Mouse (Mus musculus) forelimb bud, embryonic 11.5 days (tissue): Measurements from ENCODE around the gene Vmn1r197.
"Not testable (repeated sequence)": the region's sequence is repeated elsewhere in the genome, so short reads cannot be mapped to it uniquely, and the experiment has no call there.

ENCODE experiments used
- DNase-seq: peaks from one replicate; pipeline ENCODE4 v3.0.0-alpha.2; 2012; ENCODE audit warnings: low read depth, low spot score

The Vmn1r197 gene

GRCm38 (mm10) chr13:22324289-22324688, at the start of gene Vmn1r197:
Vmn1r197 (plus strand) TSS chr13:22324589.
- DNase-seq: no peak

DNA sequence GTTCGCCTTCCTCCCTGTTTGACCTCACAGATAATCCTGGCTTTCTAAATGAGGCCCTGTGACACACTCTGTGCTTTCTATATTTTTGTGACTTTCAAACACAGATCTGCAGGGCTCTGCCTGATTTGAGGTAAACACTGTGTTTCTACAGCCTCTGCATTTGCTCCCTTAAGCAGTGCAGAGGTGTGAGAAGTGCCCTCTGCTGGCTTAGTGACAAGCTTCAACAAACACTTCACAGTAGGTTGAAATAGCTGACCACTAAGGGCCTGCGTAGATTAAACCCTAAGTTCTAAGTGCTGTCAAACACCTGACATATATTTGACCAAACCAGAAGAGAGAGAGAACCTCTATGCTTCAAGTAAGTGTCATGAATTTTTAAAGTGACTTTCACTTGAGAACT, 39.8 kb upstream of the Vmn1r197 start:
- no peak for DNase-seq

DNA sequence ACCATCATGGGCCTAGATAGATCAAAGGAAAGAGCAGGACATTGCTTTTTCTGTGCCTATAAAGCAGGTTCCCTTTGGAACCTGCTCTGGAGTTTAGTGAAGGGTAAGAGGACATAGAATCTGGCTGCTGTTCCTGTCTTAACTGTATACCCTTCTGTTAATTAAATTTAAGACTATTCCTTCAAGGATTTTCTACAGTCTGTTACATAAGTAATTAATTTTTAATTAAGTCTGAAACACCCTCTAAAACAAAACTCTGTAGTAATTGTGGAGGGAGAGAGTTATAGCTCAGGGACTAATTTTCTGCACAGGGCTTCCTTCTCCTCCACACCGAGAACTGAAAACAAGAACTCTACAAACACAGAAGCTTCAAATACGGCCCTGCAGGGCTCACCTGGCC, 34.8 kb upstream of the Vmn1r197 start, which contains the start of gene Vmn1r196:
Gene Vmn1r196 (plus strand): TSS at position 301 of the 400 bp plus-strand sequence.
- DNase-seq: no peak

DNA sequence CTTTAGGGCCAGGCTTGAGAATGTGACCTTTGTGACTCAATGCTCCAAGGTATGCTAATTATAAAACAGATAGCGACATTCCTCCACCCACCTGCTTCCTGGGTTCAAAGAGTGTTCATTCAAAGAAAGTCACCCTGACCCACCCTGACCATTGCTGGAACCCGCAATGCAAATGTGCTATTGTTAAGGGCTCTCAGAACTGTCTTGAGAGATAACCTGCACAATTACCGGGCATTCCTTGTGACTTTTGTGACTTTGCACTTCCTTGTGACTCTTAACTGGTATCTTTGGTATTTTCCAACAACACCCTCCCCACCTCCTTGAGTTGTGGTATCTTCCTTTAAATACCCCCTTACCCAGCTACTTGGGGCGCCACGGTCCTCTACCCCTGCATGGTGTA, 16.3 kb upstream of the Vmn1r197 start:
- not testable (repeated sequence) for DNase-seq

DNA sequence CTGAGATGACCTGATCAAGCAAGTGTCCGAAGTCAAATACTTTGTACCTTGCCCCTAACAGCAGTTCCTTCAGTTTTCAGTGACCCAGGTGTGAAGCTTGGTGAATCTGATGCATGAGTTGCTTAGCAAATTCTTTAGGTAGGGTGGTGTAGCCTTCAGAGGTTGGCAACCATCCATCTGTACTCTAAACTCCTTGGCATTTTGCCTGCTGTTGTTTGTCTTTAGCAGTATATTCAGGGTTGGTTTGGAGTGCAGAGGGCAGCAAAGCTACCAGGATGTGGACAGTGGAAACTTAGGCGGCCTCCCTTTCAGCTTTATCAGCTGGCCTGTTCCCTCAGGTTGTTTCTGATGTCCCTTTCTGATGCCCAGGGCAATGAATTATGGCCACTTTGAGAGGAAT, 9.0 kb upstream of the Vmn1r197 start:
- no peak for DNase-seq

- DNase-seq: no peak
Observed at GRCm38 (mm10) chr13:22317366-22317765, 7.0 kb upstream of the Vmn1r197 start.

DNA sequence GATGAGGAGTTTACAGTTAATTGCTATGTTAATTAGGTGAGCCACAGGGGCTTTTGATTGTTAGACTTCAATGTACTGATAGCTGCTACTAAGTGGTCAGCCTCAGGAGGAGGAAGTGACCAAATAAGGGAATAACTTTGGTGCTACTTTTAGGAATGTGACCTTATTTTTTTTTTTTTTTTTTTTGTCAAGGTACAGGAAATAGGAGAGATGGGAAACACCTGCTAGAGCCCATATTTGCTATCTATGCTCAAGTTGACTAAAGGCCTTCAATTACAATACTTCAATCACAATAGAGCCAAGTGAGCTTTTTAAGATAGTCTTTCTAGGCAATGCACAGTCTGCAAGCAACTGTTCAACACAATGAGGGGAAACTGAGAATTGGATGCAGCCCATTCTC, 4.3 kb upstream of the Vmn1r197 start:
- DNase-seq: no peak

GRCm38 (mm10) chr13:22333269-22333668, 8.9 kb downstream of the Vmn1r197 start:
- DNase-seq: no peak

GRCm38 (mm10) chr13:22335565-22335964, 11.2 kb downstream of the Vmn1r197 start:
- no peak for DNase-seq

GRCm38 (mm10) chr13:22350064-22350463, 25.7 kb downstream of the Vmn1r197 start, which contains the start of gene Vmn1r198:
Vmn1r198 (plus strand) TSS chr13:22350364.
- no peak for DNase-seq

- no peak for DNase-seq
Observed at GRCm38 (mm10) chr13:22350813-22351212, 26.4 kb downstream of the Vmn1r197 start.

GRCm38 (mm10) chr13:22379518-22379917, 55.1 kb downstream of the Vmn1r197 start, which contains the start of gene Vmn1r199:
Vmn1r199 (plus strand) TSS chr13:22379818.
- DNase-seq: no peak

- DNase-seq: not testable (repeated sequence)
Observed at GRCm38 (mm10) chr13:22381128-22381527, 56.7 kb downstream of the Vmn1r197 start.
